Mouse (Mus musculus) hindbrain, embryonic 11.5 days (tissue): Measurements from ENCODE around the gene Rab30. TPM values are rescaled to one million over a fixed set of nuclear protein-coding genes. Genes with fewer than 3 reads are reported as not detected.
A peak's percentile ranks its signal among the peaks of the same experiment; 100 is the strongest.

Experiments
- ATAC-seq: fragments of 200-750 bp; cut with Nextera tagmentation; 2 replicates; pipeline ENCODE4 v1.8.0; 2017; ENCODE audit warnings: mild to moderate bottlenecking, moderate TSS enrichment, moderate library complexity; ENCODE audit not compliant: low FRiP score
- DNase-seq: peaks from one replicate; pipeline ENCODE4 v3.0.0-alpha.2; 2015; ENCODE audit warnings: low spot score
- H3K27ac ChIP-seq: fragments of 300-500 bp; sonication (generic); 2 replicates; pipeline ENCODE4 v1.5.1; 2014; ENCODE audit warnings: mild to moderate bottlenecking, low read depth, low read length
- H3K27me3 ChIP-seq: fragments of 300-500 bp; sonication (generic); 2 replicates; pipeline ENCODE4 v1.6.1; 2014; ENCODE audit warnings: mild to moderate bottlenecking, low read length, moderate library complexity, mixed read lengths; ENCODE audit not compliant: control insufficient read depth, insufficient read depth
- H3K36me3 ChIP-seq: fragments of 300-500 bp; sonication (generic); 2 replicates; pipeline ENCODE4 v1.6.1; 2014; ENCODE audit warnings: mild to moderate bottlenecking, low read length, moderate library complexity, mixed read lengths; ENCODE audit not compliant: control insufficient read depth, insufficient read depth
- H3K4me1 ChIP-seq: fragments of 300-500 bp; sonication (generic); replicated peaks from 2 replicates; pipeline ENCODE4 v1.6.1; 2014; ENCODE audit warnings: low read length, mixed read lengths; ENCODE audit not compliant: control insufficient read depth, insufficient read depth
- H3K4me2 ChIP-seq: fragments of 300-500 bp; sonication (generic); replicated peaks from 2 replicates; pipeline ENCODE4 v1.6.1; 2014; ENCODE audit warnings: mild to moderate bottlenecking, low read depth, low read length
- H3K4me3 ChIP-seq: fragments of 300-500 bp; sonication (generic); 2 replicates; pipeline ENCODE4 v1.5.1; 2014; ENCODE audit warnings: low read depth, low read length
- H3K9ac ChIP-seq: fragments of 300-500 bp; sonication (generic); 2 replicates; pipeline ENCODE4 v1.6.1; 2014; ENCODE audit warnings: low read depth, low read length
- H3K9me3 ChIP-seq: fragments of 300-500 bp; sonication (generic); 2 replicates; pipeline ENCODE4 v1.6.1; 2016; ENCODE audit warnings: low read length; ENCODE audit not compliant: control insufficient read depth
- WGBS: fragments of 180-500 bp; shearing (Covaris S2); extraction: QIAGEN DNeasy Blood & Tissue Kit; methylation state at CpG from one replicate; pipeline ENCODE4 v1.1.7; 2014; 5-methylcytosine and 5-hydroxymethylcytosine counted together
- polyA plus RNA-seq: library from polyadenylated mRNA; unstranded; fragments of >200 nt; fragmentation: Nextera tagmentation; extraction: Ambion mirVana; gene quantifications from 2 replicates; pipeline ENCODE4 v1.2.1, GENCODE M21; 2014

The Rab30 gene
- polyA plus RNA-seq, 1 experiment from 2014 or later, result 24.5 TPM

DNA sequence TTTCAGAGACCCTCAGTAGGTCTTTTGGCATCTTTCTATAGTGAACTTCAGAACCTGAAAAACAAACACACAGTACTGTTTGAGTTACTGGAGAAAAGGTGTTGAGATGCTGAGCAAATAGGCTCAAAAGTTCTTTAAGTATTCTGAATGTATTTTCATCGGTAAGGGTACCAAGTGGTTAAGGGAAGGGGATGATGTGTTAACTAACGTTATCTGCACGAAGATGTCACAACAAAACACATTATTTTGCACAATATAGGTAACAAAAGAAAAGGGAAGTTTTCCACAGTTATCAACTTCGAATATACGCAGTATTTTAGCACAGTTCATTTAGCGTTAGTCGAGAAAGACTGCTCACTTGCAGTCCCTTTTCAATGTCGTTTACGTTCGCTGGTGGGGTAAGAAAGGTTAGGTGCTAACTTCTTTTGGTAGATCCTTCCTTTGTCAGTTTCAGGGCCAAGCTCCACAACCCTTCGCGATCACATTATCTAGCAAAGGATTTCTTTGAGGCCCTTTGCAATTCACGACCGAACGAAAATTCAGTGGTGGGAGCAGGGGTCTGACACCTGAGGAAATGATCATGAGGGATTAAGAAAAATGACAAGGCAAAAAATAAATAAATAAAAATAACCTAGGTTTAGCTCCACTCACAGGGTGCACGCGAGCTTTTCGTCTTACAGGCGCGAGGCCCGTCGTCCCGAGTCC lies 840 bp upstream of the Rab30 start:
- WGBS, result 2% methylated on average over 23 of the region's 23 CpGs
- Histone ChIP-seq H3K4me3 (peak overlapping the region; percentile 53), H3K9ac (peak overlapping the region; percentile 92), H3K4me2 (peak overlapping the region; percentile 57), H3K4me1 (no peaks in the 10 kb centered on the region), H3K9me3 (no peaks in the 10 kb centered on the region), H3K27me3 (no peaks in the 10 kb centered on the region), H3K36me3 (no peaks in the 10 kb centered on the region), H3K27ac (peak overlapping the region; percentile 92)
- DNase-seq (peak; percentile 61), ATAC-seq (no peak)

DNA sequence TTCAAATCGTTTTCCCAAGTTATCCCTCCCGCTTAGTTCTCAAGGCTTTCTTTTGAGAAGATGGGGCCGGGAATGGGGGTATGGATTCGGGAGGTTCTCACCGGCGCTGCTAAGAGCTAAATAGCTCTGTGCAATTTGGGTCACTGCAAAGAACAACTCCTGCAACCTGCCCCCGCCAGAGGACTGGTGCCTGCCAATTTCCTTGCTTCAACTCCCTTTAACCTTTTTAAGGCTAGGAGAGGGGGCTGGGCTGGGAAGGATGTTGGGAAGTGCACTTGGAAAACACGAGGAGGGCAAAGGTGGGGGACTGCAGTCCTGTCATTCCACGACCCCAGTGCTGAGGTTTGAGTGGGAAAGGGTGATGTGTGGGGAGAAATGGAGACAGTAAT lies 452 bp downstream of the Rab30 start:
- 0% methylated on average over 9 of the region's 9 CpGs for WGBS
- DNase-seq (no peak), ATAC-seq (peak; percentile 50)
- Histone ChIP-seq H3K27ac (0 out of 2 replicates have a peak overlapping the region, but pooled peaks have one; percentile 43), H3K4me2 (peak overlapping the region; percentile 84), H3K4me3 (peak overlapping the region; percentile 53), H3K9me3 (no peaks in the 10 kb centered on the region), H3K4me1 (no peaks in the 10 kb centered on the region), H3K27me3 (no peaks in the 10 kb centered on the region), H3K9ac (peak overlapping the region; percentile 49), H3K36me3 (no peaks in the 10 kb centered on the region)

DNA sequence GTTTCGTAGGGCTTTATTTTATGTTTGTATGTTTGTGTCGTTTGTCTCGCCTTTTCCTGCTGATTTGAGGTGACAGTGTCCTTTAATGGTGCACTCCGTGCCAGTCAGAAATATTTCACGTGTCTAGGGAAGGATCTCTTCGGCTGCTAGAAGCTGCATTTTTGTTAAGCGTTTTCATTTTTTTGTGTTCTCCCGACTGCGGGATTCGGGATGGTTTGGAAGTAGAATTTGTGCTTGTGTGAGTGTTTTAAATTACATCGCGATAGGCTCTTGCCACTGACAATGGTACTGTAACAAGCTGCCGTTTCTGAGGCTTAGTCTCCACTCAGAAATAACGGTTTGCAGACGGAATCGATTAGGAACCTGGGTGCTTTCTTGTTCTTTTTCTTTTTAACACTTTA lies 938 bp downstream of the Rab30 start:
- Histone ChIP-seq H3K27me3 (no peaks in the 10 kb centered on the region), H3K4me1 (no peaks in the 10 kb centered on the region), H3K4me3 (peak overlapping the region; percentile 53), H3K36me3 (no peaks in the 10 kb centered on the region), H3K27ac (no peak overlapping the region), H3K9me3 (no peaks in the 10 kb centered on the region), H3K4me2 (peak overlapping the region; percentile 84), H3K9ac (peak overlapping the region; percentile 49)
- ATAC-seq (no peak), DNase-seq (peak; percentile 48)
- WGBS, result under 1% methylated on average over 16 of the region's 16 CpGs

DNA sequence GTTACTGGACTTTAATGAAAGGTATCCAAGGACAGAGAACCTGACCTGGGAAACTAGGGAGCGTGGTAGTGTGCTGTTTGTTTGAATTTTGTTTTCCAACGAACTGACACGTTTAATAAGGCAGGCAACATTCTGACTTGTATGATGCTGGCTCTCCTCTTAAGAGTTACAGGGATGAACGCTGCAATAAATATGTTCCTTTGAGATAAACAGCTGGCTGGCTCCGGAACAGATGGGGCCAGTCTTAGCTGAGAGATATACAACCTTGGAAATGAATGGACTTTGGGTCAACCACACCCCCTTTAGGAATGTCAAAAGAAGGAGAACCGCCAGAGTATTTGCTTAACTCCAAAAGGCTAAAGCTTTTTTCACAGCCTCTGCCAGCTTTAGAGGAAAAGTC lies 1.4 kb downstream of the Rab30 start:
- Histone ChIP-seq H3K27ac (no peak overlapping the region), H3K36me3 (no peaks in the 10 kb centered on the region), H3K9me3 (no peaks in the 10 kb centered on the region), H3K9ac (peak overlapping the region; percentile 49; the same call in 1 of the 2 replicates), H3K4me2 (peak overlapping the region; percentile 84), H3K4me1 (no peaks in the 10 kb centered on the region), H3K27me3 (no peaks in the 10 kb centered on the region), H3K4me3 (peak overlapping the region; percentile 53)
- under 1% methylated on average over 6 of the region's 6 CpGs for WGBS
- ATAC-seq (no peak), DNase-seq (peak; percentile 35)

DNA sequence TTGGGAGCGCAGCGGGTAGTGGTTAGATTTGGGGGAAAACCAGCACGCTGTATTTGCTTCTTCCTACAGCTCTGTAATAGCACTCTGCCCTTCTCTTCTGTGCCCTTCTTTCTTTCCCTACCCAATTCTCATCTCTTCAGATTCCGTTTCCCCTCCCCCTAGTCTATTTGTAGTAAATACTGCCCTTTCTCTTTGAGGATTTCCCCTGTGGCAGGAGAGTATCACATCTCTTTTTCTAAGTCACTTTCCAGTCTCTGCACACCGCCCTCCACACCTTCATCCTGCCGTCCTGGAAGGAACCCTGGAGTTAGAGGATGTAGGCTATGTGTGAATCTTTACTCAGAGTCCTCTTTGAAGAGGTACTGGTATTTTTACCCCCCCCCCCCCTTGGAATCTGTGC lies 1.9 kb downstream of the Rab30 start:
- Histone ChIP-seq H3K4me2 (peak overlapping the region; percentile 84), H3K4me1 (no peaks in the 10 kb centered on the region), H3K27me3 (no peaks in the 10 kb centered on the region), H3K9me3 (no peaks in the 10 kb centered on the region), H3K4me3 (peak overlapping the region; percentile 53), H3K36me3 (no peaks in the 10 kb centered on the region), H3K27ac (no peak overlapping the region), H3K9ac (no peak overlapping the region)
- WGBS, result 7% methylated on average over 6 of the region's 6 CpGs
- DNase-seq (no peak), ATAC-seq (no peak)

DNA sequence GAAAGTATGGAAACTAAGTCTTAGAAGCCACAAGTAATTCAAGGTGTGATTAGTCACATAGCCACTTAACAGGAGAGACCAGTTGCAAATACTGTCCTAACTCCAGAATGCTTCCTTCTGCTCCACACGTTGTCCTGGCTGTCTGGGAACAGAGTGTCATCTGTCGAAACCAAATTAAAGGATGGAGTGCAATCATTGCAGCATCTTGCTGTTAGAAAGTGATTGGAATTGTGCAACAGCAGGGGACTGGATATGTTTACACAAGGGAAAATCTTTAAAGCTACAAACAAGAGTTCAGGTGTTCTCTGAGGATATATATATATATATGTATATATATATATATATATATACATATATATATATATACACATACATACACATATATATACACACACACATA lies 9.0 kb downstream of the Rab30 start:
- Histone ChIP-seq H3K27me3 (no peaks in the 10 kb centered on the region), H3K4me2 (no peak overlapping the region), H3K36me3 (no peaks in the 10 kb centered on the region), H3K4me1 (no peaks in the 10 kb centered on the region), H3K27ac (no peak overlapping the region), H3K9me3 (no peaks in the 10 kb centered on the region), H3K4me3 (no peak overlapping the region), H3K9ac (no peak overlapping the region)
- WGBS, result 76% methylated on average over 2 of the region's 2 CpGs
- DNase-seq (no peak), ATAC-seq (no peak)

DNA sequence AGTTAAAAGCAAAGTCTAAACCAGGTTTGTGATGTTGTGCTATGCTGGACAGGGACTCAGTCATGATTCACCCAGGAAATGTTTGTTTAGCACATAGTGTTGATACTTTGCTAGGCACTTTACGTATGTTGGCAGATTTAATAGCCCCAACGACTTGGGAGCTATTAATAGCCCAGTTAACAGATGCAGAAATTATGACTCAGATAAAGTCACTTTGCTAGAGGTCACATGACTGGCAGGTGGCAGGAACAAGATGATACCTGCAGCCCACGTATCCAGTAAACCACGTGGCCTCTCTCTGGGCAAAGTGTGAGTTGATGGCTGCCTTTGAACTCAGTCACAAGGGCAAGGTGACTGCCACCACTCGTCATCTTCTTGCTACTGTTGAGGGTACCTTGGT lies 16.7 kb downstream of the Rab30 start:
- Histone ChIP-seq H3K9me3 (no peaks in the 10 kb centered on the region), H3K36me3 (no peaks in the 10 kb centered on the region), H3K9ac (no peak overlapping the region), H3K4me2 (no peak overlapping the region), H3K27me3 (no peaks in the 10 kb centered on the region), H3K27ac (no peak overlapping the region), H3K4me3 (no peak overlapping the region), H3K4me1 (no peaks in the 10 kb centered on the region)
- 88% methylated on average over 5 of the region's 5 CpGs for WGBS
- no peak for ATAC-seq
- DNase-seq, result no peak

DNA sequence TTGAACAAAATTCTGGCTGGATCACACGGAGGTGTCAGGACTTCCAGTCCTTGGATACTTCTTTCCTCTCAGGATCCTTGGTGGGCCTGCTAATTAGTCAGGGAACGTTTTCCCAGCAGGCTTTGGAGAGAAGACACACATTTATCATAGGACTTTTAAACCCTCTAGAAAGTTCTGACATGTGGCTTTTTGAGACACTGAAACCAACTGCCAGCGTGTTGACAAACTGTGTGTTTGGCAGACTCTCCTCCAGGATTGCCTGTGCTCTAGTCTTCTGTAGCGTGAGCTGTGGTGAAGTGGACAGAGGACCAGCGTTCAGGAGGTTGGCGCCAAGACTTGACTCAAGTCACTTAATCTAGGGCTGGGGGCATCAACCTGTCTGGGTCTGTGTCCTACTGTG lies 19.2 kb downstream of the Rab30 start:
- H3K4me1 ChIP-seq, result no peaks in the 10 kb centered on the region
- WGBS, result 90% methylated on average over 6 of the region's 6 CpGs
- ATAC-seq (no peak), DNase-seq (no peak)
- no peak overlapping the region for H3K9ac ChIP-seq
- no peak overlapping the region for H3K4me2 ChIP-seq
- no peak overlapping the region for H3K4me3 ChIP-seq
- H3K27ac ChIP-seq, result no peak overlapping the region
- no peaks in the 10 kb centered on the region for H3K27me3 ChIP-seq
- H3K9me3 ChIP-seq, result no peaks in the 10 kb centered on the region
- H3K36me3 ChIP-seq, result no peaks in the 10 kb centered on the region

DNA sequence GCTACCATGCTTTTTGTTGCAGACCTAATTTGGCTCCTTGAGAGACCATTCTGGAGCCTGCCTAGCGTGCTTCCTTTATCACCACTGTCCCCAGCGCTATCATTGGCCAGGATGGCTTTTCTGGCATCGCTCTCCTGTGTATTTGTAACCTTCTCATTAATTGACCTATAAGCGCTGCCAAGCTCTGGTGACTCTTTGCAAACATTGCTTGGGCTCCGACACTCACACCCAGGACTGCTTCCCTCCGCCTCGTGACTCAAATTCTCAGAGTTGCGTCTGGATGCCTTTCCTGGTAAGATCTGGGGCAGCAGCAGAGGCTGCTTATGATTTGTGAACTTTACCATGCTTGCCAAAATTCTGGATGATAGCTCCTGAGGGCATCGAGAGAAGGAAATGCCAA lies 19.8 kb downstream of the Rab30 start:
- WGBS, result 88% methylated on average over 9 of the region's 9 CpGs
- DNase-seq (no peak), ATAC-seq (no peak)
- no peaks in the 10 kb centered on the region for H3K9me3 ChIP-seq
- H3K4me2 ChIP-seq, result no peak overlapping the region
- H3K27me3 ChIP-seq, result no peaks in the 10 kb centered on the region
- no peaks in the 10 kb centered on the region for H3K4me1 ChIP-seq
- H3K36me3 ChIP-seq, result no peaks in the 10 kb centered on the region
- H3K27ac ChIP-seq, result no peak overlapping the region
- H3K4me3 ChIP-seq, result no peak overlapping the region
- no peak overlapping the region for H3K9ac ChIP-seq
